Mouse (Mus musculus): ENCODE results near the gene Ndufv1.
"Not testable (repeated sequence)": the region's sequence is repeated elsewhere in the genome, so short reads cannot be mapped to it uniquely, and the experiment has no call there.

Gene Ndufv1

GRCm38 (mm10) chr19:4000119-4000900 is 12.3 kb downstream of the Ndufv1 start, which contains the start of the genes Nudt8 and Gm49405:
TSS of gene Nudt8 (plus strand) at chr19:4000580.
TSS of gene Gm49405 (plus strand) at chr19:4000626.
- DNase-seq, result peak; percentile 95

GRCm38 (mm10) chr19:3999121-3999730 is 13.4 kb downstream of the Ndufv1 start:
- DNase-seq, result no peak

DNA sequence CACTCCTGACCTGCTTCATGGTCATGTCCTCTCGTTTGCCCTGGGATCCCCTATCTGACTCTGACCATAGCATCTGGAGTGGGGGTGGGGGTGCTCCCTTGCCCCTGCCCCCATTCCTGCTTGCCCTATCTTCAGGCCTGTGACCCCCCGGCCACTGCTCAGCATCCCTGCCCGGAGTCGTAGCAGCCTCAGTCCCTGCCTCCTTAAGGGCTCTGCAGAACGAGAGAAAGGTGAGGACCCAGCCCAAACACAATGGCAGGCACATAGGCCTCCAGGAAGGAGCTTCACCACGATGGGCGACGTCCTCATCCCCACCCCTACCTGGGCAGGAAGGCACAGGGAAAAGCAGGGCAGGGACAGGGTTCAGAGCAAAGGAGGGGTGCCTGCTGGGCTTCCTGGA is 14.3 kb downstream of the Ndufv1 start:
- DNase-seq, result no peak

DNA sequence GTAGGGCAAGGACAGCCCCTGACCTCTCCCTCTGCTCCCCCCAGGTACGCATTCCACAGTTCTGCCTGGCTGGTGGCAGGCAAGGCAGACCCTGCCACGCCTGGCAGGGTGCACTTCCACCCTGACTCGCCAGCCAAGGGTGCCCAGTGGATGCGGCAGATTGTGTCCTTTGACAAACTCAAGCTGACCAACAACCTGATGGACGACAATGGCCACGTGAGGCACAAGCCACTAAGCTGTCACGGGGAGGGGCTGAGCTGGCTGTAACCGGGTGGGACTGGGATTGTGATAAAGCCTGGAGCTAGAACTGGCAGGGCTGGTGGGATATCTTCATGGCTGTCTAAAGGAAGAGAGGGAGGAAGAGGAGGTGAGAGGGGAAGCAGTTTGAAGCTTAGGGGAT is 15.4 kb downstream of the Ndufv1 start:
- no peak for DNase-seq

DNA sequence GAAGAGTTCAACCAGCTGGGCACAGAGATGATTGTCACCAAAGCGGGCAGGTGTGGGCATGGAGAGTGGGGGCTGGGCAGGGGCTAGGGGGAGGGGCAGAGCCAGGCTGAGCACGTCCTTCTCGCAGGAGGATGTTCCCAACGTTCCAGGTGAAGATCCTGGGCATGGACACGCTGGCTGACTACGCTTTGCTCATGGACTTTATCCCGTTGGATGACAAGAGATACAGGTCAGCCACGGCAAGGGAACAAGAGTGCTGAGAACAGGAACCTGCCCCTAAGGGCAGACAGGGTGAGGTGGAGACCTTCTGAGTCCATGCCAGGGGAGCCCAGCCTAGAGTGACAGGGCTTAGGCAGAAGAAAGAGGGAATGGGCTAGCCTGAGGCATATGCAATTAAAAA is 15.9 kb downstream of the Ndufv1 start:
- DNase-seq, result no peak

DNA sequence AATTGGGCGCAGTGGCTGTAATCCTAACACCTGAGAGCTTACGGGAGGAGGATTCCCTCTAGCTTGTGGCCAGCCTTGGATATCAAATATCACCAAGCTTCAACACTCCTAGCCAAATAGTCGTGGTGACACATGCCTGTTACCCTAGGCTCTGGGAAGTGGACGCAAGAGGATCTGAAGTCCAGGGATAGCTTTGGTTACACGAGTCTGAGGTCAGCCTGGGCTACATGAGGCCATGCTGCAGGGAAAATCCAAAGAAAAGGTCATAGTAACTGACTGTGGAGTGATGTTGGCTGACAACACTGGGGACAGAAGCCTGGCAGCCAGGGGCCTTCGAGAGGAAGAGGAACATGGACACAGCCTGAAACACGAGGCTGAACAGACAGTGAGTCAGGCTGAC is 16.5 kb downstream of the Ndufv1 start:
- no peak for DNase-seq

DNA sequence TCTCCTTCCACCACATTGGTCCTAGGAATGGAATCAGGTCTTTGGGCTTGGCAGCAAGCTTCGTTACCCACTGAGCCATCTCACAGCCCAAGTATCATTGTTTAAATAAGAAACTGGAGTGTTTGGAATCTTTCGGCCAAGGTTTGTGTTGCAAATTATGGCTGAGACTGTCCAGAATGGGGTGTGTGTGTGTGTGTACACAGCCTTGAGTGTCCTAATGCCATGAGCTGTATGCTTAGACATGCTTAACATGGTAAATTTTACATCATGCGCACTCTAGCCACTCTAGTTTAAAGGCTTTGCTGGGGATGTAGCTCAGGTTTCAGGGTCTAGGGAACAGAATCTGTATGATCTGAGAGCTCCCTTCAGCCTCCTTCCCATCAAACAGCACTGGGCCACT is 17.1 kb downstream of the Ndufv1 start:
- DNase-seq, result no peak

- no peak for DNase-seq
These were observed 17.7 kb downstream of the Ndufv1 start for GRCm38 (mm10) chr19:3994932-3995331.

DNA sequence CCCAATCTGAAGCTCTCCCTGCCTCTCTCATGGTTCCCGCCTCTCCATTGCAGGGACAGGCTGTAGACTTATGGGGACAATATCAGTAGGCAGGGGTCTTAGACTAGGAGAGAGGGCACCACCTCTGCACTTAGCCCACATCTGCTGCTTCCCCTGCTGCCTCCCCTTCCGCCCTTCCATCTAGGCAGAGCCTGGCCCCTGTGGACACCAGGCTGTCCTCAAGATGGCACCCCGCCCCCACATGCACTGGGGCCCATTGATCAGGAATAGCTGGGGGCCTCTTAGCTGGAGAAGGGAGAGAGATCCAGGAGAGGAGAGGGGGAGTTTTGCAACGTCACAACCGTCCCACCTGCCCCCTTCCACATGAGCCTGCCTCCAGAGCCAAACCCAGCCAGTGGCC is 20.2 kb downstream of the Ndufv1 start, which contains the start of gene Tbx10:
Gene Tbx10 (plus strand): TSS at position 337 of the 400 bp plus-strand sequence.
- no peak for DNase-seq

DNA sequence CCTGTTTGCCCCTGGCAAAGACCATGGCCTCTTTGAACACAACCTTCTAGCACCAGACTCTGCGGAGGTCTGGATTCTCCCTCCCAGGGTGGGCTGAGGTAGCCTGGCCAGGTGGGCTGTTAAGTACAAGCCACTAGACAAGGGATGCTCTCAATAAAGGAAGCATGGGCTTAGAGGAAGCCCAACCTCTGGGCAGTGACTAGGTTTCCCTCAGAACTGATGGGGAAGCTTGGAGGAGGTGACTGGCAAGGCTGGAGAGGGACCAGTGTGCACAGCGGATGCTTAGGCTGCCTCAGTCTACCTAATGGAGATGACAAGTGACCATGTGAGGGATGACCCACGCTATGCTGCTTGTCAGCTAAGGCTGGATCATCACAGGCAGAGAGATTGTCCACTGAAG is 20.6 kb downstream of the Ndufv1 start:
- DNase-seq, result no peak

DNA sequence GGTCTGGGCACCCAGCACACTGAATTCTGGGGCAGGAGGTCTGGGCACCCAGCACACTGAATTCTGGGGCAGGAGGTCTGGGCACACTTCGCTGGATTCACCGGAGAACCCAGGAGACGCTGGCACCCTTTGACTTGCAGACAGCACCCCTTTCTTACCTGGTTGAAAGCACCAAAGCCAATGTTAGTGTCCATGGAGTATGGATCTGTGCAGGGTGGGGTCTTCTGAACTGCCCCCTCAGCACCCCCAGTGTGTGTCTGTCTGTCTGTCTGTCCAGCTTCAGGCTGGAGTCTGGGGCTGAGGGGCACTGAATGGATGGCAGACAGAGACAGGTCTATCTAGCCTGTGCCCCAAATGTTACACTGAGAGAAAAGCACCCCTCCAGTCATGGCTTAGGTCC is 21.0 kb downstream of the Ndufv1 start:
- DNase-seq, result no peak

DNA sequence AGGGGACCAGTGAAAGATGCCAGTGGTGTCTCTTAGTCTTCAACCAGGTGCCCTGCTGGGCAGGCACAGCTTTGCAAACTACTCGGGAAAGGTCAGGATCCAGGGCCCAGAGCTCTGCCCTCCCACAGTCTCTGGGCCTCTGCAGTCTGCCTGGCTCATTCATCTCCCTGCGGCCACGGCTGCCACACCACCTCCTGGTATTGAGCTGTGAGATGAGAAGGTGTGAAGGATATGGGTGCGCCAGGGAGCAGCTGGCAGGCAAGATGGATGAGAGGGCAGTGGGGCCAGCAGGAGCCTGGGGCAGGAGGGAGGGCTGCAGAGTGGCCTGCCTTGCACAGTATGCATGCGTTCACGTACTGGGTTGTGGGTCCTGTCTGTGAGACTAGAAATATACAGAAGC is 21.8 kb downstream of the Ndufv1 start:
- DNase-seq, result no peak

GRCm38 (mm10) chr19:3988750-3989149 is 23.9 kb downstream of the Ndufv1 start:
- no peak for DNase-seq

- DNase-seq, result no peak
These were observed 24.5 kb downstream of the Ndufv1 start for GRCm38 (mm10) chr19:3988066-3988465.

GRCm38 (mm10) chr19:3986334-3986733 is 26.3 kb downstream of the Ndufv1 start, which contains the start of gene Acy3:
TSS of gene Acy3 (plus strand) at chr19:3986570.
- no peak for DNase-seq

GRCm38 (mm10) chr19:3985261-3985681 is 27.3 kb downstream of the Ndufv1 start:
- DNase-seq, result no peak

DNA sequence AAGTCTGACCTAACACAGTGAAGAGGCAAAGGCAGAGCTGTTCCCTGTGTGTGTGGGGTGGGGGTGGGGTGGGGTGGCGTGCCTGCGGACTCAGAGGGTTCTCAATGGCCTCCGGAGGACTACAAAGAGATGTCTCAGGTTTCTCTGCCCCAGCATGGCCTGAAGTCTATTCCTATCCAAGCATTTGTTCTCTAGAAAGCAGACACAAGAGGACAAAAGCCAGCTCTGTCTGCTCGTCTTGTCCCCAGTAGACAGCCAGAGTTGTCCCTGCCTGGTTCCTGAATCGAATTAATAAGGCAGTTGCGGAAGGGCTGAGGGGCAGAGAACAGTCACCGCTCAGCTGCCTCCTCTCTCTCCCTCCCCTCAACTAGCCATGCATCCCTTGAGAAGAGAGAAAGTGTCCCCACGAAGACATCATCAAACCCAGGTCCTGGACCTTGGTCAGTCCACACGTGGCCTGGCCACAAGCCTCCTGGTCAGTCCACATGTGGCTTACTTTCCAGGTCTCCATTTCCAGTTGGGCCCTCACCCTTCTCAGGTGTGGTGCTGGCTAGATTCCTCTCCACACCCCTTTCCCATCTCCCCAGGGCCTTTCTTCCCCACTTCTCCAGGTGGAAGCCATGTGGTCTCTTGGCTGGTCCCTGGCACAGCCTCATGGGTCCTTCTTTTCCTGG is 28.9 kb downstream of the Ndufv1 start:
- no peak for DNase-seq

DNA sequence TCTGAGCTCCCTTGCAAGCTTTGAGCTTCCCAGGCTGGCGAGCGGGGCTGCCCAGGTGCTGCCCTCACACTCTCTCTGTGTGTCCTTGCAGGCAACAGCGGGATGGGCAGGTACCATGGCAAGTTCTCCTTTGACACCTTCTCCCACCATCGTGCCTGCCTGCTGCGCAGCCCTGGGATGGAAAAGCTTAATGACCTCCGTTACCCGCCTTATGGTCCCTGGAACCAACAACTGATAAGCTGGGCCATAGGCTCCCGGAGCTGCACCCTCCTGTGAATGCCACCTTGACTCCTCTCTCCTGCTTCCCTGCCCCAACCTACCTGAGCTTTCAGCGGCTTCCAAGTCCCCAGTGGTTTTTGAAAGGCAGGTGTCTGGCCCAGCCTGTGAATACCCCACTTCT is 31.7 kb downstream of the Ndufv1 start:
- no peak for DNase-seq

GRCm38 (mm10) chr19:3980309-3980708 is 32.3 kb downstream of the Ndufv1 start:
- DNase-seq, result peak; percentile 85

- DNase-seq, result no peak
These were observed 36.7 kb downstream of the Ndufv1 start for GRCm38 (mm10) chr19:3975866-3976265.

- not testable (repeated sequence) for DNase-seq
These were observed 38.0 kb downstream of the Ndufv1 start for GRCm38 (mm10) chr19:3974608-3975007.

DNA sequence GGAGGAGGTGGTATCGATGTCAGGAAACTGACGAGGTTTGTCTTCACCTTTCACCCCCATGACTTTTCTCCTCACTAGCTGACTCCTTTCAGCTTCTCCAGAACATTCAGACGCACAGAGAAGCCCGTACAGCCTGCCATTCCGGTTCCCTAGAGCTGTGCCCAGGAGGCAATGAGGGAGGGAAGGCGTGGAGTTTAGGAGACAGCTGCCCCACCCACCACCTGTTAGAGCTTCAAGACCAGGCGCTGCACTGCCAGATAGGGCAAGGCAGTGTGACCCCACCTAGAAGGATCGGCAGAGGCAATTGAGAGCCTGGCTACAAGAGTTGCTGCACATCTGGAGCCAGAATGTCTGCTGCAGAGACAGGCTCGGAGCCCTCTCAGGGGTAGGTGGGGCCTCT is 40.4 kb downstream of the Ndufv1 start, which contains the start of gene Aldh3b2:
Gene Aldh3b2 (plus strand): TSS at position 100 of the 400 bp plus-strand sequence.
- no peak for DNase-seq

DNA sequence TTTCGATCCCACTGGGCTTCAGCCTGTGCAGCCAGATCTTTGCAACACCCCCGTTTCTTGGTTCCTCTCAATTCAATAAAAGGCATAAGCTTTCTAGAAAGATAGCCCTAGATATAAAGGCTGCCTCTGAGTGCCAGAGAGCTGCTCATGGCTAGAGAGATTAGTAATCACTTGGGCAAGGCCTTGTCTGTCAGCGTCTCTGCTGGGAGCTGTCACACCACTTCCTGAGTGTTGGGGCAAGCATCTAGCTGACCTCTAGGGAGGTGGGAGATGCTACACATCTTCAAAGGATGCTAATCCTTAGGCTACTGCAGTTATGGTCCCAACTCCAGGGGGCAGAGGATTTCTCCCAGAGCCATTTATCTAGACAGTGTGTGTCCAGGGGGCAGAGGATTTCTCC is 45.3 kb downstream of the Ndufv1 start:
- no peak for DNase-seq
